21 mouse cellular contexts compared by ENCODE assay signal in the genomic region with DNA sequence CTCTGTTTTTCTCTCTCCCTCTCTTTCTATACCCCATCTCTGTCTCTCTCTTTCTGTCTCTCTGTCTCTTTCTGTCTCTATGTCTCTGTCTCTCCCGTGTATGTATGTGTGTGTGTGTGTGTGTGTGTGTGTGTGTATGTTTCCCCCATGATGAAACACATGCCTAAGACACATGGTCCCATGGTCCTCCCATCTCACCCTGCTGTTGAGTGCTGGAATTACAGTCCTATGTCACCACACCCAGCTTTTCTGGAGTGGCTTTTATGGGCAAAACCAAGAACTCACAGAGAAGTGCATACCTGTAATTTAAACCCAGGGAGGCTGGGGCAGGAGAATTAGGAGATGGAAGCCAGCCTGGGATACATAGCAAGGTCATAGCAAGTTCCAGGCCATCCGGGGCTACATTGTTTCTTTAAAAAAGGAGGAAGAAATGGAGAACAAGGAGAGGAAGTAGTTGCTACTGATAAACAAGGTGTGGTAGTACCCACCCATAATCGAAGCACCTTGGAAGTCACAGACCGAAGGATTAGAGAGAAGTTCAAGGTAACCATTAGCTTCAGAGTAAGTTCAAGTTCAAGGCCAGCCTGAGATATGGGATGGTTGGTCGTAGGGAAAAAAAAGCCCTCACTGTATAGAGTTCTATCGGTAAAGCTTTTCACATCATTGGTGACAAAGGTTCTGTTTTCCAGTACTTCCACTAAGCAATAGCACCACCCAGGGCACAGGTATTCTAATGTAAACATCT. TPM values are rescaled to one million over a fixed set of nuclear protein-coding genes. Genes with fewer than 3 reads are reported as not detected.
DNase-seq lines count a peak whose midpoint lies in the region; ATAC-seq and TF ChIP-seq lines count a peak whose summit lies in the region.
"Had no signal": no experiment of that assay in that cellular context is flagged by ENCODE, and none has a peak within 500 bp of the region (broad histone marks: within the 10 kb centered on the region; RNA-seq: fewer than 3 reads in every experiment).

No protein-coding gene starts in this region.

- no peak overlapping the region for H3K4me3 ChIP-seq in intestine, postnatal 0 days (ENCODE audit: low read depth, low read length)
- H3K4me3 ChIP-seq in intestine, embryonic 15.5 days (replicated peaks): no peak overlapping the region
- no peak overlapping the region for H3K4me3 ChIP-seq in E14TG2a.4 (replicated peaks; ENCODE audit: low read length)
- H3K4me3 ChIP-seq: forebrain, embryonic 15.5 days; heart, embryonic 15.5 days; liver, embryonic 13.5 days; midbrain, embryonic 12.5 days; neural tube, embryonic 15.5 days had no signal

- no peak overlapping the region for H3K4me2 ChIP-seq in intestine, postnatal 0 days (replicated peaks; ENCODE audit: low read depth)
- H3K4me2 ChIP-seq in intestine, embryonic 15.5 days (replicated peaks): no peak overlapping the region
- H3K4me2 ChIP-seq: forebrain, embryonic 15.5 days; heart, embryonic 15.5 days; liver, embryonic 13.5 days; midbrain, embryonic 12.5 days; neural tube, embryonic 15.5 days had no signal

- no peak for ATAC-seq in intestine, postnatal 0 days
- ATAC-seq in intestine, embryonic 15.5 days: no peak
- ATAC-seq in granulocyte monocyte progenitor cell, adult 5-6 weeks (replicated peaks; ENCODE audit: poor library complexity, severe bottlenecking): peak; percentile 62
- ATAC-seq: forebrain, embryonic 15.5 days had no signal

- TF ChIP-seq CTCF in intestine, postnatal 0 days (IDR thresholded peaks at IDR 0.05; ENCODE audit: low read depth): 0 out of 2 replicates have a peak, but pooled peaks have one; percentile 12
- TF ChIP-seq CTCF in E14TG2a.4 (conservative IDR thresholded peaks at IDR 0.05; ENCODE audit: low read length): peak; percentile 47

- no peaks in the 10 kb centered on the region for H3K27me3 ChIP-seq in intestine, postnatal 0 days (replicated peaks; ENCODE audit: control insufficient read depth, insufficient read depth, low read length)
- no peaks in the 10 kb centered on the region for H3K27me3 ChIP-seq in intestine, embryonic 15.5 days (replicated peaks)
- H3K27me3 ChIP-seq in E14TG2a.4 (ENCODE audit: insufficient read depth, low read length): no peaks in the 10 kb centered on the region
- H3K27me3 ChIP-seq: forebrain, embryonic 15.5 days; heart, embryonic 15.5 days; liver, embryonic 13.5 days; midbrain, embryonic 12.5 days; neural tube, embryonic 15.5 days had no signal

- no peaks in the 10 kb centered on the region for H3K36me3 ChIP-seq in intestine, postnatal 0 days (ENCODE audit: control insufficient read depth, insufficient read depth)
- no peaks in the 10 kb centered on the region for H3K36me3 ChIP-seq in intestine, embryonic 15.5 days
- H3K36me3 ChIP-seq in E14TG2a.4 (ENCODE audit: insufficient read depth, low read length): no peaks in the 10 kb centered on the region
- H3K36me3 ChIP-seq: forebrain, embryonic 15.5 days; heart, embryonic 15.5 days; liver, embryonic 13.5 days; midbrain, embryonic 12.5 days; neural tube, embryonic 15.5 days had no signal

- no peaks in the 10 kb centered on the region for H3K9me3 ChIP-seq in intestine, postnatal 0 days (ENCODE audit: control insufficient read depth)
- no peaks in the 10 kb centered on the region for H3K9me3 ChIP-seq in intestine, embryonic 15.5 days
- no peaks in the 10 kb centered on the region for H3K9me3 ChIP-seq in E14TG2a.4 (ENCODE audit: low read length)
- H3K9me3 ChIP-seq: forebrain, embryonic 15.5 days; heart, embryonic 15.5 days; liver, embryonic 13.5 days; midbrain, embryonic 12.5 days; neural tube, embryonic 15.5 days had no signal

- H3K4me1 ChIP-seq in intestine, postnatal 0 days (replicated peaks; ENCODE audit: control insufficient read depth, insufficient read depth, low read length): no peaks in the 10 kb centered on the region
- H3K4me1 ChIP-seq in intestine, embryonic 15.5 days (replicated peaks): no peaks in the 10 kb centered on the region
- H3K4me1 ChIP-seq in E14TG2a.4 (replicated peaks; ENCODE audit: low read depth, low read length): peaks cover 35% of the 10 kb centered on the region
- H3K4me1 ChIP-seq: forebrain, embryonic 15.5 days; heart, embryonic 15.5 days; liver, embryonic 13.5 days; midbrain, embryonic 12.5 days; neural tube, embryonic 15.5 days had no signal

- 78% methylated on average over 6 of the region's 6 CpGs for WGBS in intestine, postnatal 0 days
- 79% methylated on average over 6 of the region's 6 CpGs for WGBS in intestine, embryonic 15.5 days

- H3K27ac ChIP-seq in intestine, postnatal 0 days (ENCODE audit: low read depth, low read length): no peak overlapping the region
- H3K27ac ChIP-seq in intestine, embryonic 15.5 days: no peak overlapping the region
- H3K27ac ChIP-seq: forebrain, embryonic 15.5 days; heart, embryonic 15.5 days; liver, embryonic 13.5 days; midbrain, embryonic 12.5 days; neural tube, embryonic 15.5 days had no signal

- H3K9ac ChIP-seq in intestine, postnatal 0 days (ENCODE audit: low read depth, low read length): no peak overlapping the region
- H3K9ac ChIP-seq in intestine, embryonic 15.5 days: no peak overlapping the region
- H3K9ac ChIP-seq: forebrain, embryonic 15.5 days; heart, embryonic 15.5 days; liver, embryonic 13.5 days; midbrain, embryonic 12.5 days; neural tube, embryonic 15.5 days had no signal

- DNase-seq in R1 (ENCODE audit: low read depth, low spot score): peak; percentile 90
- DNase-seq in right cerebral cortex, postnatal 4 days: no peak
- no peak for DNase-seq in kidney, adult 8-10 months
- DNase-seq in urinary bladder, postnatal 36 days (ENCODE audit: low spot score in 2 of 2): no peak
- DNase-seq: adrenal gland, postnatal 36 days; cerebellum, adult 9-11 months; embryo, embryonic 11 days; heart, adult 11 months; left cerebral cortex, postnatal 4 days; liver, embryonic 13.5 days; right cerebral cortex, postnatal 25 days; thymus, postnatal 4 days had no signal

RNA-seq across cellular contexts. Expression of a gene that starts 29.4 kb away (rescaled TPM):
- 30.6 and 32.0 TPM in 2 replicates for polyA plus RNA-seq in intestine, postnatal 0 days (2015; fragmentation: Nextera tagmentation; extraction: Ambion mirVana)
- polyA plus RNA-seq in intestine, embryonic 15.5 days (2015; fragmentation: Nextera tagmentation; extraction: Ambion mirVana): 38.6 and 43.2 TPM in 2 replicates
- total RNA-seq in granulocyte monocyte progenitor cell, adult 5-6 weeks (2014; fragmentation: Nextera tagmentation): 0.41 and 1.3 TPM in 2 replicates
- 3.7 and 4.9 TPM in 2 replicates for total RNA-seq in granulocyte monocyte progenitor cell, adult 5-6 weeks (2017)
- total RNA-seq: MEL had no signal
